Mouse (Mus musculus): ENCODE data around the gene Slc25a48. TPM values are rescaled to one million over a fixed set of nuclear protein-coding genes. Genes with fewer than 3 reads are reported as not detected.

Slc25a48 gene
- polyA plus RNA-seq, 1 experiment, result 26.7 TPM

DNA sequence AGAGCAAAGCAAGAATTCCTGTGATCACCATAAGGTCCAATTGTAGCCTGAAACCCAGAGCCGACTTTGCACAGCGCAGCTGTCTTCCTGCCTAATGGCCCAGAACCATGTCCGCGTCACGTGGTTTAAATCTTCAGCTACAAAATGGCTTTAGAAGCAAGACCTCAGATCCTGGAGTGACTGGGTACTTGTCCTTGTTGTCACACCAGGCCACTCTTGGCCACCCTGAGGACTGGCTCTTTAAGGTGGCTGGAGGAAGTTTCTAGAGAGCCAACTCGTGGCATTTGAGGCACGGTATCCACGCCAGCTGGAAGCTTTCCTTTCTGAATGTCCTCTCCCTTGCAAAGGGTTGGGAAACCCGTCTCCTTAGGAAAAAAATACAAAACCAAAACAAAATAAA, 33.8 kb downstream of the Slc25a48 start:
- Histone ChIP-seq H3K4me3 (ENCODE audit: insufficient read depth, low read depth, low read length) (no peak overlapping the region), H3K4me1 (ENCODE audit: control insufficient read depth, insufficient read depth, insufficient read length, low read length) (peaks cover 4% of the 10 kb centered on the region; the same call in 1 of the 2 replicates), H3K27ac (replicated peaks; ENCODE audit: low read depth, low read length) (no peak overlapping the region)

DNA sequence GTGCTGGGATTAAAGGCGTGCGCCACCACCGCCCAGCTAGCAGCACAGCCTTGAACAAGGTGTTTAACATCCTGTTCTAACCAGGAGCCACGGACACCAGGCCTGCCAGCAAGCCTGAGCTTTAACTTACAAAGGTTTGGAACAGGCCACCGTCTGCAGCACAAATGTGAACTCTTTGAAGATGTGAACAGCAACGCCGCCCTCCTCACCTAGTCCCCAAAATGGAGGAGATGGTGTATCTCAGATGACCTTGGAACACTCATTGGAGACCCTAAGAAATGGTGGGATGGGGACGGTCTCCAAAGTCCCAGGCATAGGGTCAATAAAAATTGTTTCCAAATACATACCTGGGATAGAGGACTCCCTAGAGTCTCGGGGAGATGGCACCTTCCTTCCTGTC, 34.5 kb downstream of the Slc25a48 start:
- Histone ChIP-seq H3K4me3 (ENCODE audit: insufficient read depth, low read depth, low read length) (no peak overlapping the region), H3K27ac (replicated peaks; ENCODE audit: low read depth, low read length) (no peak overlapping the region), H3K4me1 (ENCODE audit: control insufficient read depth, insufficient read depth, insufficient read length, low read length) (peaks cover 4% of the 10 kb centered on the region; the same call in 1 of the 2 replicates)

DNA sequence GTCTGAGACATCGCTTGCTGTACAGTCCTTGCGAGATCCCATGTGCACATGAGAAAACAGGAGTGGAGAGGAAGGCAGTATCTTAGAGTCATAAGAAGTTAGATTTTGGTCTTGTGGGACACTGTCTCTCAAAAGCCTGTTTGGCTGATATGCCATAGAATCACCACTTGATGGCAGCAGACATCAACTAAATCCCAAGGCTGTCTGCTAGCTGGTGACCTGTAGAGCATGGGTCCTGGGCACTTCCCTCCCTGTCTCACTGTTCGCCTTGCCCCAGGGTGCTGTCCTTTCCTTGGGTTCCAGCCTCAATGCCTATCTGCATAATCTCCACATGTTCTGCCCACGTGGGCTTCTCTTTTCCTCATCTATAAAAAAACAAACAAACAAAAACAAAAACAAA, 37.2 kb downstream of the Slc25a48 start:
- Histone ChIP-seq H3K27ac (replicated peaks; ENCODE audit: low read depth, low read length) (no peak overlapping the region), H3K4me3 (ENCODE audit: insufficient read depth, low read depth, low read length) (no peak overlapping the region), H3K4me1 (ENCODE audit: control insufficient read depth, insufficient read depth, insufficient read length, low read length) (peaks cover 4% of the 10 kb centered on the region; the same call in 1 of the 2 replicates)

DNA sequence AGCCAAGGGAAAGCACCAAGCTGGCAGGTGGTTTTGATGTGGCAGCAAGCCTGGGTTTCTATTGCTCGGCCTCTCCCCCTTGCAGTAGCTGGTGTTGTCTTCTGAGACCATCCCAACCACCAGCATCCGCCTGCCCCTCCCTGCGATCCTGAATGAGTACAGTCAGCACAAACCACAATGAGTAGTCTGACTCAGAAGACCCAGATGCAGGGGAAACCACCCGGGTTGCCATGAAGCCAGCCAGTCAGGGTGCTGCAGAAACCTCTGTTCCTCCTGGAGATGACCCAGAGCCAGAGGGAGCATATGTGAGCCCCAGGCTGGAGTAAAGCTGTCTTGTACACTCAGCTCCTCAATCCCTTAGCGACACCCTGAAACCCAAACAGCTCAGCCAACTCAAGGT, 38.6 kb downstream of the Slc25a48 start:
- no peaks in the 10 kb centered on the region; the same call in 1 of the 2 replicates for H3K4me1 ChIP-seq (ENCODE audit: control insufficient read depth, insufficient read depth, insufficient read length, low read length)
- H3K4me3 ChIP-seq (ENCODE audit: insufficient read depth, low read depth, low read length), result no peak overlapping the region
- H3K27ac ChIP-seq (replicated peaks; ENCODE audit: low read depth, low read length), result no peak overlapping the region

DNA sequence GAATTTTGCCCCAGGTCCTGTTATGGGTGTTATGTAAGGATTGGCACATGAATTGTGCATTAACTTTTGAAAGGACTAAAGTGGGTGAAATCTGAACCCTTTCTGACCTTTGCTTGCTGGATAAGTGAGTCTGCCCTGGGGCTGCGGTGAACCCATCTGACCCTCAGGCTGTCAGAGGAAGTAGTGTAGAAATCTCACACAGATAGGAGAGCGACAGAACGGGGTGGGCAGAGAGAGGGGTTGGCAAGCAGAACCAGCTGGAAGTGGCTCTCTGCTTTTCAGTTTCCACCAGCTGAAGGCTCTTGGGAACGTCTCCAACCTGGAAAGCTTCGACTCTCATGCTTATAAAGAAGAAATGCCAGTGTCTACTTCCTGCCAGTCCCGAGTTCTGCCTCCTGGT, 39.1 kb downstream of the Slc25a48 start:
- Histone ChIP-seq H3K27ac (replicated peaks; ENCODE audit: low read depth, low read length) (no peak overlapping the region), H3K4me3 (ENCODE audit: insufficient read depth, low read depth, low read length) (no peak overlapping the region), H3K4me1 (ENCODE audit: control insufficient read depth, insufficient read depth, insufficient read length, low read length) (no peaks in the 10 kb centered on the region)

DNA sequence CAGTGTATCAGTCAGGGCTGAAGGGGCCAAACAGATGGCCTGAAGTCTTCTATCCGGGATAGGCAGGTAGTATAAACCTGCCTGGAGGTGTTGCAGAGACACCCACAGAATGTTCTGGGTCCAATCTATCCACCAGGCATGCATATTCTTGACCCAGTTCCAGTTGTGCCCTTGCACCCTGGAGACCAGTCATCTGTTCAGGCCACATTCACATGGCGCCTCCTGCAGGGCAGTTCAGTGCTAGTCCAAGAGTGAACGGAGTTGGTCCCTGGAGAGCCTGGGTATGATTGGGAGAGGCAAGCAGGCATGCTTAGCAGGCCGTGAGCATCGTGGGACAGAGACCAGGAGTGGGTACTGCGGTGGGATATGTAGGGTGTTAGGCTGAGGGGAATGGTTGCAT, 39.9 kb downstream of the Slc25a48 start:
- Histone ChIP-seq H3K27ac (replicated peaks; ENCODE audit: low read depth, low read length) (no peak overlapping the region), H3K4me3 (ENCODE audit: insufficient read depth, low read depth, low read length) (no peak overlapping the region)

DNA sequence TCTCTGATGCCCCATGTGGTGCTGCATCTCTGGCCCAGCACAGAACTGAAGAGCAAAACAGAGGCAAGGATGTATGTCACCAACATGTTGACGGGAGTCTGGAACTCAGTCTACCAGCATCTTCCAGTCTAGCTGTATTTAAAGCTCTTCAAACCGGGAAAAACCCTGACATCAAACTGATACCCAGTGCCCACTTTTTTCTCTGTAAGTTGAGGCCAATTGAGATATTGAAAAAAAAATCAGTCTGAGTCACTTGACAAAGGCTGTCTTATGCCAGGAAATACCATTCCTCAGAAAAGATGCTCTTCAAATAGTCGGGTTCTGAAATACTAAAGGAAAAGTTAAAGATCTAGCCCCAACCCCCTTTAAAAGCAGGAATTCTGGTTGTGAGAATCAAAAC, 44.0 kb downstream of the Slc25a48 start, which contains the start of gene Il9:
TSS of gene Il9 (minus strand) at position 101 of the 400 bp plus-strand sequence.
- H3K4me1 ChIP-seq (ENCODE audit: control insufficient read depth, insufficient read depth, insufficient read length, low read length), result no peaks in the 10 kb centered on the region
- H3K4me3 ChIP-seq (ENCODE audit: insufficient read depth, low read depth, low read length), result no peak within 1 kb of the TSS
- no peak within 1 kb of the TSS for H3K27ac ChIP-seq (replicated peaks; ENCODE audit: low read depth, low read length)

More for the DNA sequence above, 39.9 kb downstream of the Slc25a48 start:
- no peaks in the 10 kb centered on the region for H3K4me1 ChIP-seq (ENCODE audit: control insufficient read depth, insufficient read depth, insufficient read length, low read length)

DNA sequence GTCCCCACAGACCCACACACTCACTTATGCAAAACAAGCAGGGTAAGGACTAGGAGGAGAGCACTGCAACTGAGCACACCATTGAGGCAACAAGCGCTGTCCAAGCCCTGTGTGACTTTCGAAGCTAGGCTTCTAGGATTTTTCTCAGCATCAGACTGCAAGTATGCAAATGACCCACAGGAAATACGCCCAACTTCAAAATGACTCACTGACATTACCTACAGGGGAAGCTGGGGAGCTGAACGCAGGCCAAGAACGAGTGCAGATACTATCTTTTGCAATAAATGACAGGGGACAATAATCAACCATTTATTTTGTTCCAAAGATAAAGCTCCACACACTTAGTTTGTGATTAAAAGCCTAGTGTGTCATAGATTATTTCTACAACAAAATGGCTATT, 49.9 kb downstream of the Slc25a48 start:
- Histone ChIP-seq H3K4me3 (ENCODE audit: insufficient read depth, low read depth, low read length) (no peak overlapping the region), H3K27ac (replicated peaks; ENCODE audit: low read depth, low read length) (no peak overlapping the region), H3K4me1 (ENCODE audit: control insufficient read depth, insufficient read depth, insufficient read length, low read length) (no peaks in the 10 kb centered on the region)

DNA sequence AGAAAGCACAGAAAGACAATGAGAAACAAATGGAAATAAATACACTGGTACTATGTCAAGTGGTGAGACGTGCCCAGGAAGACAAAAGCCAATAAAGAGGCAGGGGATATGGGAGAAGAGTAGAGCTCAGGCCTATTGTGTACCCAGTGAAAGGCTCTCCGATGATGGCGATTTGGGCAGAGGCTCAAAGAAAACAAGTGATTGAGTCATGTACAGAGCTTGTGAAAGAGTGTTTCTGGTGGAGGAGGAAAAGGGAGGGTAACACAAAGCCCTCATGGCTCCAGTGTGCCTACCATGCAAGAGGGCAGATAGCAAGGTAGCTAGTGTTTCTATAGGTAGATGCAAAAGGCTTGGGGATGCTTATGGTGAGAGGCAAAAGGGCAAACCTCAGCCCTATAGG, 56.3 kb downstream of the Slc25a48 start:
- no peak overlapping the region for H3K27ac ChIP-seq (replicated peaks; ENCODE audit: low read depth, low read length)
- H3K4me1 ChIP-seq (ENCODE audit: control insufficient read depth, insufficient read depth, insufficient read length, low read length), result no peaks in the 10 kb centered on the region
- no peak overlapping the region for H3K4me3 ChIP-seq (ENCODE audit: insufficient read depth, low read depth, low read length)

DNA sequence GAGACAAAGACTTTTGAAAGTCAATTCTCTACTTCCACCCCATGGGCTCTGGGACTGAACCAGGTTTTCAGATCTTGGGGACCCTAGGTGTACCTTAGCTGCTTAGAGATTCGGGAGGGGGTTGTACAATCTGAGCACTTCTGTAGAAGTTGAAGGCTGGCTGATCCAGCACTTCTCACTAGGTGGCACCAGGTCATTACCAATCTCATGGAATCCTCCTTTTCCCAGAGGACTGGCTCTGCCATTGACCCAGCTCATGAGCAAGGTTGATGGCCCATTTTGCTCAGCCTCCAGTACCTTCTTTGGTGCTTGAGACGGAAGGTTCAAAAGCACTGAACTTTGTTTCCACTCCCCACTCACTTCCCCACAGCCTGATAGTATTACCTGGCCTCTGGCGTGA, 62.0 kb downstream of the Slc25a48 start:
- Histone ChIP-seq H3K4me3 (ENCODE audit: insufficient read depth, low read depth, low read length) (no peak overlapping the region), H3K4me1 (ENCODE audit: control insufficient read depth, insufficient read depth, insufficient read length, low read length) (no peaks in the 10 kb centered on the region), H3K27ac (replicated peaks; ENCODE audit: low read depth, low read length) (no peak overlapping the region)

DNA sequence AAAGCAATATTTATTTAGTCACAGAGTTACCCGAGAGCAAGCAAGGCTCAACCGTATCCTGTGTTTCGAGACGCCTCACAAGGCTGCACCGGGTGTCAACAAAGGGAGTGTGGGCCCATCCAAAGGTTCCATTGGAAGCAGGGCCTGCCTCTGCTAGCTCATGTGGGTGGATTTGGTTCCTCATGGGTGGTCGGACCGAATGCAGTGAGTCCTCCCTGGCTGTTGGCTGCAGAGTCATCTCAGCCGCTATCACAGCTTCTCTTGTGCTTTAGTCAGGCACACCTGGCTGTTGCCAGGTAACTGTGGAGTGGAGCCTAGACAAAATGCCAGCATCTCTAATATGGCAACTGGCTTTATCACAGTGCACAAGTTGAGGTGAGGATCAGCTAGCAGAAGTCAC, 62.5 kb downstream of the Slc25a48 start:
- H3K27ac ChIP-seq (replicated peaks; ENCODE audit: low read depth, low read length), result no peak overlapping the region
- H3K4me3 ChIP-seq (ENCODE audit: insufficient read depth, low read depth, low read length), result no peak overlapping the region
- H3K4me1 ChIP-seq (ENCODE audit: control insufficient read depth, insufficient read depth, insufficient read length, low read length), result no peaks in the 10 kb centered on the region

DNA sequence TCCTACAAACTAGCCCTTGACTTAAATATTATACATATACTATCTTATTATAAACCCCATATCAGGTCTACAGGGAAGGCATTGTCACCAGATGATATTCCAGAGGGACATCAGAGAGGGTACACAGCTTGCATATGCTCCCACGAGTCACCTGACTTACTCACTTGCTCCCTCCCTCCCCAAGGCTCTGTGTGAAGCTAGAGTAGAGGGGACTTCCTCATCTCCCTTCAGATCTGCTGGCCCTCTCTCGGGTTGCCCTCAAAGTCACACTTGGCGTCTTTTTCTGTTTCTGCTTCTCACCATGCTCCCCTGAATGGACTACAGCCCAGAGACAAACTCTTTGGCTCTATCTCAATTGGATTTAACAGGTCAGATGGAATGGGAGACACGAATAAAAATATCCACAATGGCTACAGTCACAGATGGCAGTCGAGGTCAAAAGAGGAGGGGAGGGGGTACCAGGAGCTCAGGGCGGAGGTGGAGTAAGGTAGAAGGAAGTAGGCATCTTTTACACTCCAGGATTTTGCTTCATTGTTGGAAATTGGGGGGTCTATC, 63.8 kb downstream of the Slc25a48 start:
- Histone ChIP-seq H3K4me1 (ENCODE audit: control insufficient read depth, insufficient read depth, insufficient read length, low read length) (no peaks in the 10 kb centered on the region), H3K4me3 (ENCODE audit: insufficient read depth, low read depth, low read length) (no peak overlapping the region), H3K27ac (replicated peaks; ENCODE audit: low read depth, low read length) (no peak overlapping the region)

DNA sequence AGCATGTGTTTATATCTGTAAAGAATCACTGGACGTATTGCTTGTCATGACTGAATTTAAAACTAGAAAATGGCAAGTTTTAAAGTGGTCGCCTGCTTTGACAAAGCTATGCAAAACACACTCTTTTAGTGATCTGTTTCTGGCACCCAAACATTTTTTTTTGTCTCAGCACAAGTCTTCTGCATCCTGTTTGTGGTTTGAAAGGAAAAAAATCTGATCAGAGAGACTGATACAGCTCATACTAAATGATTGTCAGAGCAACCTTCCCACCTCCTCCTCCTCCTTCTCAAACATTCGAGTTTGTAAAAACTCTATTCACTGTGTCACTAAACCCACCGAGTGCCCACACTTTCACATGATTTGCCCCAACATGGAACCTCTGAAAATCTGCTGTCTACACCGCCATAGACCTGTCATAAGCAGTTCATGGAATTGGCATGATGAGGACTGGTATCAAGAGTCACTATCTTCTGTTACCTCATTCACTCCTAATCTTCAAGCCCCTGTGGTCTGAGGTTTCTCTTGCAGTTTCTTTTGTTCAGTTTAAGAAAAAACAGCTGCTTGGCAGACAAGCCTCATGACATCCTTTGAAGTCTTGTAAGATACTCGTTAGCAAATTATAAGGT, 68.8 kb downstream of the Slc25a48 start:
- H3K4me3 ChIP-seq (ENCODE audit: insufficient read depth, low read depth, low read length), result no peak overlapping the region
- H3K27ac ChIP-seq (replicated peaks; ENCODE audit: low read depth, low read length), result no peak overlapping the region
- H3K4me1 ChIP-seq (ENCODE audit: control insufficient read depth, insufficient read depth, insufficient read length, low read length), result no peaks in the 10 kb centered on the region

DNA sequence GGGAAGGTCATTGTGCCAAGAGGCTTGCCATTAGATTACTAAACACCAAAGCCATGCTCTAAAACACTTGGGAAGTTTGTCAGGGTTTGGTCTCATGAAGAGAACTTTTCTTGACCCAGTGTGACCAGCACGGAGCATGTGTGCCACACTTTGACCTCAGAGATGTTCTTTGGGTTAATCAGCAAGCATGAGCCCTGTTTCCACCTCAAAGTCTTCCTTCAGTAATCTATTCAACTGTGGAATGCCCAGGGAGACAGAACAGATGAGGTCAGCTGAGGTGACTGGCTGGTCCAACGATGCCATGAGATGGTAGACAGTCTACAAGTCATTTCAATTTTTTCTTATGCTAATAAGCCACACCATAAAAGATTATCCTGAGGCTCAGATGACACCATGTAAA, 71.6 kb downstream of the Slc25a48 start:
- Histone ChIP-seq H3K27ac (replicated peaks; ENCODE audit: low read depth, low read length) (no peak overlapping the region), H3K4me1 (ENCODE audit: control insufficient read depth, insufficient read depth, insufficient read length, low read length) (no peaks in the 10 kb centered on the region), H3K4me3 (ENCODE audit: insufficient read depth, low read depth, low read length) (no peak overlapping the region)

DNA sequence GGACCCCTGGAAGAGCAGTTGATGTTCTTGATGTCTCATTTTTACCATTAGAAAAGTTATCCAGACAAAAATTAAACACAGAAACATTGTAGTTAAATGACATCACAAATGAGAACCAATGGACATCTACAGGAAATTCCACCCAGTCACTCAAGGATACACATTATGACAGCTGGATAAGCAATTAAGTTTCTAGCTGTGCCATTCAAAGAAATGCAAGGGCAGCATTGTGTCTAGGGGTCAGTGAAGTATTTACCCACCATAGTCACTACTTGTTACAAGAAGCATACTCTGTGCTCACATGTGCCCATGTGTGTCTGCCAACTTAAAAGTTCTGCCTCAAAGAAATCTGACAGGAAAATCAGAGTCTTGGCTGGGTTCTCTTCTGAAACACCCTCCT, 75.4 kb downstream of the Slc25a48 start:
- no peaks in the 10 kb centered on the region for H3K4me1 ChIP-seq (ENCODE audit: control insufficient read depth, insufficient read depth, insufficient read length, low read length)
- H3K27ac ChIP-seq (replicated peaks; ENCODE audit: low read depth, low read length), result no peak overlapping the region
- no peak overlapping the region for H3K4me3 ChIP-seq (ENCODE audit: insufficient read depth, low read depth, low read length)

DNA sequence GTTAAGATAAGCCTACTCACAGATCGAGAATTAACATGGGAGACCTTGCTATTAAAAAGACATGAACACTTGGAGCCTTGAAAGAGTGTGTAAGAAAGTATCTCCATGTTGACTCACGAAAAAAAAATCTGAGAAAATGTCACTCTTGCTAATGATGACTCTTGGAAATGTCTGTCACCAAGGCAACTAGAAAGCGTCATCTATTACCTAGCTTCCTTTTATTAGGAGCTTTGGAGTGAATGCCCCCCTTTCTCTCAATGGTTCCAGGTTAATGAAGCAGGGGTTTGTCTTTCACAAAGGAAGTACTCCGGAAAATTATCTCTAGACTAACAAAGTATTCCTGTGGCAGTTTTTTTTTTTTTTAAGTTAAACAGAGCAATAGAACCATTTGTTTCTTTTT, 78.2 kb downstream of the Slc25a48 start:
- Histone ChIP-seq H3K27ac (replicated peaks; ENCODE audit: low read depth, low read length) (no peak overlapping the region), H3K4me1 (ENCODE audit: control insufficient read depth, insufficient read depth, insufficient read length, low read length) (no peaks in the 10 kb centered on the region), H3K4me3 (ENCODE audit: insufficient read depth, low read depth, low read length) (no peak overlapping the region)
